ENCODE assay signal across 10 mouse cellular contexts in genomic region chr11:74804081-74804627, GRCm38 (mm10).
"Had no signal": no experiment of that assay in that cellular context is flagged by ENCODE, and none has a peak within 500 bp of the region (broad histone marks: within the 10 kb centered on the region; RNA-seq: fewer than 3 reads in every experiment).

No protein-coding gene starts in this region.

- DNase-seq: kidney, adult 9 months; kidney, postnatal 25 days; layer of hippocampus, adult 9-11 months; liver; lung, embryonic 14.5 days; retina, postnatal 1 day; right cerebral cortex, postnatal 25 days; thymus, adult 2 months; thymus, postnatal 14 days; thymus, postnatal 4 days had no signal
